Mouse (Mus musculus) subcutaneous adipose tissue, adult 2 months (tissue): Measurements from ENCODE around the gene H2al2c. TPM values are rescaled to one million over a fixed set of nuclear protein-coding genes. Genes with fewer than 3 reads are reported as not detected.

Experiments used
- polyA plus RNA-seq: library from polyadenylated mRNA; depleted of rRNA; stranded (reverse); fragments of >200 nt; gene quantifications from 2 replicates; pipeline ENCODE4 v1.2.3, GENCODE M21; 2012; ENCODE audit warnings: low replicate concordance; rRNA removed

H2al2c gene
- not detected in 2 replicates for polyA plus RNA-seq

DNA sequence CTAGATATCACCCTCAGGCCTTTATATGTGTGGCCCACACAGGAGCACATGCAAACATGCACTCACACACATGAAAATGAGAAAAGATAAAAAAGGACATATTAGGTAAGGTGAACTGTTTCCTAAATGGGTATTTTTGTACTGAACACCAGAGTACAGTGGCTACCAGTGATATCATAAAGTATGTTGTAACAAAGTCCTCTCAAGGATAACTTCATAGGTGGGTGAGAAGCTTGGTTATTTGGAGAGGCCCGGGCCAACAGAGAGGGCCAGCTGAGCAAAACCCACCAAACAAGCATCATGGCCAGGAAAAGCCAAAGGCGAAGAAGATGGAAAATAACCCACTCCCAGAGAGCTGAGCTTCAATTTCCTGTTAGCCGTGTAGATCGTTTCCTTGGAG lies at the start of gene H2al2c:
H2al2c (plus strand) TSS at position 301 of the 400 bp plus-strand sequence.

Other genes with a start within 250 kb of the H2al2c start
- gene Sry, start 64.6 kb downstream of the H2al2c start, polyA plus RNA-seq: not detected in 2 replicates
- gene H2al2b, start 121.6 kb downstream of the H2al2c start, polyA plus RNA-seq: not detected in 2 replicates
- gene Gm4064, start 197.1 kb downstream of the H2al2c start, polyA plus RNA-seq: not detected in 2 replicates
- gene Rbmy, start 231.6 kb downstream of the H2al2c start, polyA plus RNA-seq: not detected in 2 replicates
- gene Gm10256, start 231.6 kb downstream of the H2al2c start, polyA plus RNA-seq: not detected in 2 replicates